Mouse (Mus musculus) CH12F3 (cell line): ENCODE measurements around the gene Cfap299.

Experiments
- in situ Hi-C: fragments of 300-500 bp; cut with MboI; formaldehyde crosslinking; loops from 2 replicates; pipeline ENCODE4 v1.14.3; 2020; ENCODE audit warnings: low sequenced_read_pairs

Gene Cfap299

DNA sequence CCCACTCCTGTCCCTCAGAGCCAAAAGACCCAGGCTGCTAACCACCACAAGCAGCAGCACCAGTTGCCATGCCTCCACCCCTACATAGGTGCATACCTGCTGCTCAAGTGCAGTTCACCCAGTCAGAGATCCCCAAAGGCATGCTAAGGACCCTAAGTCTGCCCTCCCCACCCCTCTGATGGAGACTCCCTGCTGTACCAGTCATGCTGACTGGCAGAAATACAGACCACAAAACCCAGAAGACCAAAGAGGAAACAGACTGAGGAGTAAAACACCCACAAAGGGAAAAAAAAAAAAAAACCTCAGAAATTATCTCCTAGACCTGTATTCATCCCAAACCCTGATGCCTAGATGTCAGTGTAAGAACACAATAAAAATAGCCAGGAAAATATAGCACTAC lies 256.8 kb downstream of the Cfap299 start:
- in situ Hi-C loops = no loop called here

GRCm38 (mm10) chr5:98613511-98613910 lies 284.4 kb downstream of the Cfap299 start:
- in situ Hi-C loops = no loop called here

- in situ Hi-C loops = no loop called here
Measured at GRCm38 (mm10) chr5:98616902-98617301, 287.8 kb downstream of the Cfap299 start.

- in situ Hi-C loops = no loop called here
Measured at GRCm38 (mm10) chr5:98617416-98617815, 288.3 kb downstream of the Cfap299 start.

- in situ Hi-C loops = no loop called here
Measured at GRCm38 (mm10) chr5:98650345-98650744, 321.2 kb downstream of the Cfap299 start.

GRCm38 (mm10) chr5:98651049-98651448 lies 321.9 kb downstream of the Cfap299 start:
- in situ Hi-C loops = no loop called here

DNA sequence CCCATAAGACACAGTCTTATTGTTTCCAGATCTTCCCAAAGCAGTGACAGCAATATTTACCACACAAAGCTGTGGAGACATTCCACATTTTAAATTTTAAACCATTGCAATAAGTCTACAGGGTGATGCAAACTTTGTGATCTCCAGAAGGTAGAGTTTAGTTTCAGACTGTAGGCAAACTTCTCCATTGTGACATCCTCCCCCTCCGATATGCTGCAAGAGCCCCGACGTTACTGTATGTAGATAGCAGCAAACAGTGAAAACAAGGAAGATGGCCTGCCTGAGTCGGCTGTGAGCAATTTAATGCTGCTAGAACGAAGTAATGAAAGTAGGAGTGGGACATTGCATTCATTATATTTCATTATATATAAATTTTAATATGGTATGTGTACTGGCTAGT lies 359.1 kb downstream of the Cfap299 start:
- in situ Hi-C loops = no loop called here

- in situ Hi-C loops = no loop called here
Measured at GRCm38 (mm10) chr5:98692070-98692469, 363.0 kb downstream of the Cfap299 start.

DNA sequence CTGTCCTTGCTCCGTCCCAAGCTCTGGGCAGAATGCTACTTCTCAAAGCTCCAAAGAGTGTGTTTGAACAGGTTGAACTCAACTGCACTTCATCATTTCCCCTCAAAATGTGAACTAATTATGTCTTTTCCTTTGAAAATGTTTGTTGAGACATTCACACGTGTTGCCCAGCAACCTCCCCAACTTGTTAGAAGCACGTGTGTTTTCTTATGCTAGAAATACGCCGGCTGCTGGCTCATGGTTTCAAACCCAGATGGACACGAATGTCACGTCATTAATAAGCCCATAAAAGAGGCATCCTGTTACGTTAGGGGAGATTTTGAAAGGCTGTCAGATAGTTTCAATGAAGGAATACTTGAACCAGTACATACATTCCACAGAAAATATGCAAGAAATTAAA lies 367.2 kb downstream of the Cfap299 start:
- in situ Hi-C loops = no loop called here

GRCm38 (mm10) chr5:98703963-98704362 lies 374.9 kb downstream of the Cfap299 start:
- in situ Hi-C loops = no loop called here

DNA sequence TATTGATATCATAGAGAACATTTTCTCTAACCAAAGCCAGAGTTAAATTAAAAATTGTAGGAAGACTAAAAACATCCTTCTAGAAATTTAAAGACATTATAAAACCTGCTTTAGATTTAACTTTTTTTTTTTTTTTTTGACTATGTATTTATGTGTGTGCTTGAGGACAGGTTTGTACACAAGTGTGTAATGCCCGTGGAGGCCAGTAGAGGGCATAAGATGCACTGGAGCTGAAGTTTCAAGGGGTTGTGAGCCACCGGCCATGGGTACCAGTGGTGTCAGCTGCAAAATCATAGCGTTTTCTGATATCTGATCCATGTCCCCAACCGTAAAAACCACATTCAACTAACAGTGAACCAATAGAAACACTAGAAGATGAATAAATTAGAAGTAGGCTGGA lies 377.5 kb downstream of the Cfap299 start:
- in situ Hi-C loops = no loop called here

GRCm38 (mm10) chr5:98715392-98715791 lies 386.3 kb downstream of the Cfap299 start:
- in situ Hi-C loops = no loop called here

- in situ Hi-C loops = no loop called here
Measured at GRCm38 (mm10) chr5:98732157-98733009, 403.3 kb downstream of the Cfap299 start.

- in situ Hi-C loops = no loop called here
Measured at GRCm38 (mm10) chr5:98733010-98733399, 403.9 kb downstream of the Cfap299 start.

GRCm38 (mm10) chr5:98761858-98762652 lies 433.0 kb downstream of the Cfap299 start:
- in situ Hi-C loops = no loop called here

DNA sequence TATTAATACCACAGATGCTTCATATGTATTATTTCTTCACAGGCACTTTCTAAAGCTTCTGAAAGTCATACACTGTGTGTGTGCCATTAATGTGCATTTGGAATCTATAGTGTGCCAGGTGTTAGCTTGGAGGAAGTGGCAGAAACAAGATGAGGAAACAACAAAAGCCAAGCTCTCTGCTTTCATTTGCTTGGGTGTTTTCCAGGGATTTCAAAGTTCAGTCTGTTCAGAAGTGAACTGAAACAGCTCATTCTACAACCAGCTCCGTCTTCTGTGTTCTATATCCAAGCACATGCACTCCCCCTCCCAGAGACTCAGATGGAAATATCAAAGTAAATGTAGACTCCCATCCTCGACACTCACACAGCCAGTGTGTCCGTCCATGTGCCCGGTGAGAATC lies 449.5 kb downstream of the Cfap299 start:
- in situ Hi-C loops = no loop called here

DNA sequence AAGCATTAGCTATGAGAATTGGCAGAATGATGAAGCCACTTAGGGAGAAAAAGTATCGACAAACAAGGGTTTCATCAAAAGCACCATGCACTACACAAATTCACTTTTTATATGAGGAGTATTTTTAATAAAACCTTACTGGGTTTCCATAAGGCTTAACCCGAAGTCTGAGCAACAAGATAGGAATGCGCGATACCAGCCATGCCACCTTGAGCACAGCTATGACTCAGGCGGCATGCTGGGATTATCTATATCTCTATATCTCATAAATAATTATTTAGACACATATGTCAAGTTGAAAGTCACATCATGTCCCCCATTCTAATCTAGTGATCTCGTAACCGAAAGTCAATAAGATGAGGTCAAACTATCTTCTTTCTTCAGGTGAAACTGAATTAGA lies 453.0 kb downstream of the Cfap299 start:
- in situ Hi-C loops = no loop called here

GRCm38 (mm10) chr5:98787735-98788134 lies 458.6 kb downstream of the Cfap299 start:
- in situ Hi-C loops = no loop called here

DNA sequence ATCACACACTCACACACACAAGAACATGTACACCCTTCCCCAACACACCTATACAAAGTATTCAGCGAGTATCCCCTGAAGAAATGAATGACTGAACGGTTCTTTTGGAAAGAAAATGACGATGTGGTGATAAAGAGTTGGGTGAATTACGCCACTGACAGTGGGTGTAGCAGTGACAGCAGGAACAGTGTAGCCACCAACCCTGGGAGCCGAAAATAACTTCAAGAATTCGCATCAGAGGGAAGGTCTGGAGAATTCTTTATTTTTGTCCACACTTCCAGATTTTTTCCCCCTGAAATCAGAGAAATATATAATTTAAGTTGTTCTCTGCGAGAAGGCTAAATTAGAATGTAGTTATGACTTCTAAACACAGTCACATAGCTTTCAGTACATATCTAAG lies 459.5 kb downstream of the Cfap299 start:
- in situ Hi-C loops = no loop called here

GRCm38 (mm10) chr5:98790894-98791607 lies 461.9 kb downstream of the Cfap299 start:
- in situ Hi-C loops = no loop called here

GRCm38 (mm10) chr5:98801495-98801894 lies 472.4 kb downstream of the Cfap299 start:
- in situ Hi-C loops = no loop called here
